Mouse (Mus musculus): ENCODE results near the gene Stk26. TPM values are rescaled to one million over a fixed set of nuclear protein-coding genes. Genes with fewer than 3 reads are reported as not detected.

Stk26 gene
- 5.8 and 6.1 TPM in 2 replicates for polyA plus RNA-seq (2015; fragmentation: Nextera tagmentation; extraction: Ambion mirVana)

DNA sequence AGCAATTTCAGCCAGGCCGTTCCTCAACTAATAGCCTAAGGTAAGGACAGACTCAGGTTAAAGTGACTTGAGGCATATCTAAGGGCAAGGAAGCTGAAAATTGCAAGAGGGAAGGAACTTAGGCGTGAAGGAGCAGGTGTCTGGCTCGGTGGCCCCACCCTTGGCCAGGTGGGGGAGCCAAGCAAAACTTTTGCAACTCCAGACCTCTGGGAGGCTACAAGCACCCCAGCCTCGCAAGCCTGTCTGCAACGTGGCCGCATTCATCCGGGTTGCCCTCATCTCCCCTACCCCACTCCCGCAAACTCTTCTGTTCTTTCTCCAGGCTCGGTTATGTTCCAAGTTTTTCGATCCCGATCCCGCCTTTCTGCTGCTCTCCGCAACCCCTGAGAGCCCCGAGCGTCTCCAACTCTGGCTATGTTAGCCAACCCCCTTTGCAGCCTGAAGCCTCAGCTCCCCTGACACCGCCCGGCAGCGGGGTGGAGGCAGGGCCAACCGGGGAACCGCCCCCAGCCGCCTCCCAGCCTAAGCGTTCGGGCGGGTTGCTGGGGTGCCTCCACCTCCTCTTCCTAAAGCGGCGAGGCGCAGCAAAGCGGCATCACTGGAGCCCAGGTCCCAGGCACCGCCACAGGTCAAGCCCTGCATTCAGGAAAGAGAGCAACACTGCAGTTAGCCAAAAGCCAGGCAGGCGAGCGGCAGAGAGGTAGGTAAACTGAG is at the start of gene Stk26:
Stk26 (plus strand) TSS at position 201 of the 714 bp plus-strand sequence.
- Histone ChIP-seq H3K36me3 (ENCODE audit: control insufficient read depth, insufficient read depth) (no peaks in the 10 kb centered on the region), H3K9me3 (ENCODE audit: control insufficient read depth) (no peaks in the 10 kb centered on the region), H3K9ac (ENCODE audit: low read depth, low read length) (peak within 1 kb of the TSS; percentile 26; the same call in 1 of the 2 replicates), H3K4me3 (ENCODE audit: low read depth, low read length) (peak within 1 kb of the TSS; percentile 48), H3K27me3 (replicated peaks; ENCODE audit: control insufficient read depth, insufficient read depth, low read length) (no peaks in the 10 kb centered on the region), H3K27ac (ENCODE audit: low read depth, low read length) (no peak within 1 kb of the TSS), H3K4me1 (replicated peaks; ENCODE audit: control insufficient read depth, insufficient read depth, low read length) (no peaks in the 10 kb centered on the region), H3K4me2 (replicated peaks; ENCODE audit: low read depth) (peak within 1 kb of the TSS; percentile 77)
- TF ChIP-seq CTCF (IDR thresholded peaks at IDR 0.05; ENCODE audit: low read depth), result peak; percentile 27; the same call in 1 of the 2 replicates
- 24% methylated on average over 31 of the region's 31 CpGs for WGBS
- ATAC-seq, result peak; percentile 91

GRCm38 (mm10) chrX:50793005-50793680 is 47.7 kb upstream of the Stk26 start:
- no peaks in the 10 kb centered on the region for H3K27me3 ChIP-seq (replicated peaks; ENCODE audit: control insufficient read depth, insufficient read depth, low read length)
- H3K4me3 ChIP-seq (ENCODE audit: low read depth, low read length), result no peak overlapping the region
- H3K4me2 ChIP-seq (replicated peaks; ENCODE audit: low read depth), result no peak overlapping the region
- no peak overlapping the region for H3K9ac ChIP-seq (ENCODE audit: low read depth, low read length)
- ATAC-seq, result no peak
- no peaks in the 10 kb centered on the region for H3K36me3 ChIP-seq (ENCODE audit: control insufficient read depth, insufficient read depth)
- 58% methylated on average over 4 of the region's 4 CpGs for WGBS
- no peaks in the 10 kb centered on the region for H3K9me3 ChIP-seq (ENCODE audit: control insufficient read depth)
- no peak for TF ChIP-seq CTCF (IDR thresholded peaks at IDR 0.05; ENCODE audit: low read depth)
- no peak overlapping the region for H3K27ac ChIP-seq (ENCODE audit: low read depth, low read length)
- no peaks in the 10 kb centered on the region for H3K4me1 ChIP-seq (replicated peaks; ENCODE audit: control insufficient read depth, insufficient read depth, low read length)

DNA sequence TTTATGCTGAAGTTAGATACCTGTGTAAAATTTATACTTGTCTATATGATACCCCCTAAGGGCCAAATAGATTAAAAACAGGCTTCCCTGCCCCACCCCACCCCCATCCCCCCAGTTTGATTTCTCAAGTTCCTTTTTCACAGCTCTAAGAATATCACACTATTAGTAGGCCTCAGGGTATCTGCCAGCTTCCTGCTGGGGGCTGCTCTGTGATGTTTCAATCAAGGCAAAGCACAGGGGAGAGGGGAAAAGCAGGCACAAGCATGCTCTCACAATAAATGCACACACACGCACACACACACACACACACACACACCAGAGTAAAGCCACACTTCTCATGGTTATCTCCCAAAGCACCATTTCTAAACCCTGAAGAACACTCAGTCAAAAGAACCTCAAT is 43.0 kb upstream of the Stk26 start:
- Histone ChIP-seq H3K4me2 (replicated peaks; ENCODE audit: low read depth) (no peak overlapping the region), H3K27me3 (replicated peaks; ENCODE audit: control insufficient read depth, insufficient read depth, low read length) (no peaks in the 10 kb centered on the region), H3K9ac (ENCODE audit: low read depth, low read length) (no peak overlapping the region), H3K4me3 (ENCODE audit: low read depth, low read length) (no peak overlapping the region), H3K27ac (ENCODE audit: low read depth, low read length) (no peak overlapping the region), H3K36me3 (ENCODE audit: control insufficient read depth, insufficient read depth) (no peaks in the 10 kb centered on the region), H3K9me3 (ENCODE audit: control insufficient read depth) (no peaks in the 10 kb centered on the region), H3K4me1 (replicated peaks; ENCODE audit: control insufficient read depth, insufficient read depth, low read length) (no peaks in the 10 kb centered on the region)
- ATAC-seq, result no peak
- TF ChIP-seq CTCF (IDR thresholded peaks at IDR 0.05; ENCODE audit: low read depth), result no peak
- WGBS, result 85% methylated on average over 1 of the region's 1 CpGs

- Histone ChIP-seq H3K27me3 (replicated peaks; ENCODE audit: control insufficient read depth, insufficient read depth, low read length) (no peaks in the 10 kb centered on the region), H3K36me3 (ENCODE audit: control insufficient read depth, insufficient read depth) (no peaks in the 10 kb centered on the region), H3K9me3 (ENCODE audit: control insufficient read depth) (no peaks in the 10 kb centered on the region), H3K4me2 (replicated peaks; ENCODE audit: low read depth) (no peak overlapping the region), H3K9ac (ENCODE audit: low read depth, low read length) (no peak overlapping the region), H3K27ac (ENCODE audit: low read depth, low read length) (no peak overlapping the region), H3K4me3 (ENCODE audit: low read depth, low read length) (no peak overlapping the region), H3K4me1 (replicated peaks; ENCODE audit: control insufficient read depth, insufficient read depth, low read length) (no peaks in the 10 kb centered on the region)
- no peak for ATAC-seq
- TF ChIP-seq CTCF (IDR thresholded peaks at IDR 0.05; ENCODE audit: low read depth), result no peak
- 85% methylated on average over 10 of the region's 10 CpGs for WGBS
Observed at GRCm38 (mm10) chrX:50798571-50798970, 42.3 kb upstream of the Stk26 start.

GRCm38 (mm10) chrX:50799656-50800188 is 41.1 kb upstream of the Stk26 start:
- H3K4me3 ChIP-seq (ENCODE audit: low read depth, low read length), result no peak overlapping the region
- no peaks in the 10 kb centered on the region for H3K9me3 ChIP-seq (ENCODE audit: control insufficient read depth)
- ATAC-seq, result no peak
- no peak overlapping the region for H3K4me2 ChIP-seq (replicated peaks; ENCODE audit: low read depth)
- no peak for TF ChIP-seq CTCF (IDR thresholded peaks at IDR 0.05; ENCODE audit: low read depth)
- no peak overlapping the region for H3K27ac ChIP-seq (ENCODE audit: low read depth, low read length)
- 59% methylated on average over 8 of the region's 8 CpGs for WGBS
- no peaks in the 10 kb centered on the region for H3K4me1 ChIP-seq (replicated peaks; ENCODE audit: control insufficient read depth, insufficient read depth, low read length)
- H3K36me3 ChIP-seq (ENCODE audit: control insufficient read depth, insufficient read depth), result no peaks in the 10 kb centered on the region
- no peaks in the 10 kb centered on the region for H3K27me3 ChIP-seq (replicated peaks; ENCODE audit: control insufficient read depth, insufficient read depth, low read length)
- H3K9ac ChIP-seq (ENCODE audit: low read depth, low read length), result no peak overlapping the region

GRCm38 (mm10) chrX:50805654-50806053 is 35.2 kb upstream of the Stk26 start:
- ATAC-seq, result no peak
- no peak overlapping the region for H3K27ac ChIP-seq (ENCODE audit: low read depth, low read length)
- H3K4me1 ChIP-seq (replicated peaks; ENCODE audit: control insufficient read depth, insufficient read depth, low read length), result no peaks in the 10 kb centered on the region
- no peak overlapping the region for H3K4me3 ChIP-seq (ENCODE audit: low read depth, low read length)
- 48% methylated on average over 4 of the region's 4 CpGs for WGBS
- no peak for TF ChIP-seq CTCF (IDR thresholded peaks at IDR 0.05; ENCODE audit: low read depth)
- H3K9me3 ChIP-seq (ENCODE audit: control insufficient read depth), result no peaks in the 10 kb centered on the region
- no peak overlapping the region for H3K4me2 ChIP-seq (replicated peaks; ENCODE audit: low read depth)
- H3K27me3 ChIP-seq (replicated peaks; ENCODE audit: control insufficient read depth, insufficient read depth, low read length), result no peaks in the 10 kb centered on the region
- H3K9ac ChIP-seq (ENCODE audit: low read depth, low read length), result no peak overlapping the region
- H3K36me3 ChIP-seq (ENCODE audit: control insufficient read depth, insufficient read depth), result no peaks in the 10 kb centered on the region
